Comparison of ENCODE assay signal across 23 mouse cellular contexts in genomic region chr10:92296837-92297236, GRCm38 (mm10).
DNase-seq lines count a peak whose midpoint lies in the region; ATAC-seq and TF ChIP-seq lines count a peak whose summit lies in the region.
"Had no signal": no experiment of that assay in that cellular context is flagged by ENCODE, and none has a peak within 500 bp of the region (broad histone marks: within the 10 kb centered on the region; RNA-seq: fewer than 3 reads in every experiment).

No protein-coding gene starts in this region.

- H3K9ac ChIP-seq in forebrain, postnatal 0 days, result no peak overlapping the region
- H3K9ac ChIP-seq in forebrain, embryonic 16.5 days (replicated peaks; ENCODE audit: low read depth, low read length), result no peak overlapping the region
- no peak overlapping the region for H3K9ac ChIP-seq in midbrain, embryonic 15.5 days
- H3K9ac ChIP-seq: embryonic facial prominence, embryonic 13.5 days; heart, embryonic 13.5 days; liver, embryonic 12.5 days; lung, embryonic 14.5 days had no signal

- peaks cover 18% of the 10 kb centered on the region for H3K4me1 ChIP-seq in forebrain, embryonic 10.5 days
- no peaks in the 10 kb centered on the region; the same call in 1 of the 2 replicates for H3K4me1 ChIP-seq in forebrain, postnatal 0 days (ENCODE audit: insufficient read depth)
- peaks cover 11% of the 10 kb centered on the region for H3K4me1 ChIP-seq in forebrain, embryonic 16.5 days (replicated peaks; ENCODE audit: control insufficient read depth, insufficient read depth, low read length)
- H3K4me1 ChIP-seq in midbrain, embryonic 15.5 days, result peaks cover 11% of the 10 kb centered on the region
- H3K4me1 ChIP-seq: embryonic facial prominence, embryonic 13.5 days; heart, embryonic 13.5 days; liver, embryonic 12.5 days had no signal

- ATAC-seq in forebrain, postnatal 0 days, result no peak
- no peak for ATAC-seq in forebrain, embryonic 16.5 days
- ATAC-seq in midbrain, embryonic 15.5 days (replicated peaks), result no peak
- ATAC-seq: CD4-positive, CD25-positive, alpha-beta regulatory T cell, adult 4 months; intestine, embryonic 16.5 days; liver, embryonic 12.5 days had no signal

- 63% methylated on average over 4 of the region's 4 CpGs for WGBS in forebrain, embryonic 10.5 days
- WGBS in forebrain, postnatal 0 days, result 35% methylated on average over 4 of the region's 4 CpGs
- WGBS in forebrain, embryonic 16.5 days, result 26% methylated on average over 4 of the region's 4 CpGs
- 55% methylated on average over 4 of the region's 4 CpGs for WGBS in midbrain, embryonic 15.5 days

- no peak overlapping the region for H3K4me3 ChIP-seq in forebrain, embryonic 10.5 days
- H3K4me3 ChIP-seq in forebrain, postnatal 0 days (ENCODE audit: low read depth, low read length), result no peak overlapping the region
- no peak overlapping the region; the same call in 1 of the 2 replicates for H3K4me3 ChIP-seq in forebrain, embryonic 16.5 days (replicated peaks; ENCODE audit: low read length)
- no peak overlapping the region for H3K4me3 ChIP-seq in midbrain, embryonic 15.5 days
- H3K4me3 ChIP-seq: embryonic facial prominence, embryonic 13.5 days; heart, embryonic 13.5 days; layer of hippocampus, adult 2 months; left cerebral cortex, adult 2 months; liver, embryonic 12.5 days; myocyte had no signal

- H3K4me2 ChIP-seq in forebrain, postnatal 0 days (ENCODE audit: low read depth), result no peak overlapping the region; the same call in 1 of the 2 replicates
- peak overlapping the region; percentile 38 for H3K4me2 ChIP-seq in forebrain, embryonic 16.5 days (ENCODE audit: low read length)
- peak overlapping the region; percentile 18; the same call in 1 of the 2 replicates for H3K4me2 ChIP-seq in midbrain, embryonic 15.5 days
- H3K4me2 ChIP-seq: embryonic facial prominence, embryonic 13.5 days; heart, embryonic 13.5 days; liver, embryonic 12.5 days; lung, embryonic 14.5 days had no signal

- no peak for DNase-seq in forebrain, embryonic 10.5 days (ENCODE audit: extremely low spot score, low spot score)
- no peak for DNase-seq in forebrain, postnatal 0 days
- DNase-seq in R1 (ENCODE audit: low read depth, low spot score), result peak; percentile 18
- DNase-seq in urinary bladder, postnatal 10 days (ENCODE audit: low spot score), result no peak
- no peak for DNase-seq in adrenal gland, adult 18-20 months (ENCODE audit: low spot score in 2 of 2)
- DNase-seq in cerebellum, adult 9-10 months, result no peak
- DNase-seq: adrenal gland, adult 8-10 months; cerebellum, adult 18-20 months; heart, postnatal 36 days; lung, embryonic 14.5 days; right cerebral cortex, postnatal 25 days had no signal

- no peaks in the 10 kb centered on the region for H3K9me3 ChIP-seq in forebrain, embryonic 10.5 days
- no peaks in the 10 kb centered on the region for H3K9me3 ChIP-seq in forebrain, postnatal 0 days (ENCODE audit: low read length)
- no peaks in the 10 kb centered on the region; the same call in 1 of the 2 replicates for H3K9me3 ChIP-seq in forebrain, embryonic 16.5 days (ENCODE audit: control insufficient read depth, low read length)
- no peaks in the 10 kb centered on the region for H3K9me3 ChIP-seq in midbrain, embryonic 15.5 days
- H3K9me3 ChIP-seq: embryonic facial prominence, embryonic 13.5 days; heart, embryonic 13.5 days; liver, embryonic 12.5 days had no signal

- no peaks in the 10 kb centered on the region for H3K27me3 ChIP-seq in forebrain, embryonic 10.5 days (ENCODE audit: poor library complexity, severe bottlenecking)
- no peaks in the 10 kb centered on the region for H3K27me3 ChIP-seq in forebrain, postnatal 0 days (ENCODE audit: insufficient read depth, low read length)
- H3K27me3 ChIP-seq in forebrain, embryonic 16.5 days (replicated peaks; ENCODE audit: control insufficient read depth, insufficient read depth, low read length), result 0 out of 2 replicates have a peak, but pooled peaks cover 4% of the 10 kb centered on the region
- H3K27me3 ChIP-seq in midbrain, embryonic 15.5 days (replicated peaks), result no peaks in the 10 kb centered on the region
- H3K27me3 ChIP-seq: embryonic facial prominence, embryonic 13.5 days; heart, embryonic 13.5 days; liver, embryonic 12.5 days had no signal

- H3K36me3 ChIP-seq in forebrain, embryonic 10.5 days (replicated peaks), result no peaks in the 10 kb centered on the region
- H3K36me3 ChIP-seq in forebrain, postnatal 0 days (ENCODE audit: insufficient read depth), result no peaks in the 10 kb centered on the region
- no peaks in the 10 kb centered on the region for H3K36me3 ChIP-seq in forebrain, embryonic 16.5 days (ENCODE audit: control insufficient read depth, insufficient read depth)
- no peaks in the 10 kb centered on the region for H3K36me3 ChIP-seq in midbrain, embryonic 15.5 days (replicated peaks)
- H3K36me3 ChIP-seq: embryonic facial prominence, embryonic 13.5 days; G1E; heart, embryonic 13.5 days; liver, embryonic 12.5 days had no signal

- H3K27ac ChIP-seq in forebrain, embryonic 10.5 days, result peak overlapping the region; percentile 73; the same call in 1 of the 2 replicates
- no peak overlapping the region for H3K27ac ChIP-seq in forebrain, postnatal 0 days (ENCODE audit: low read depth, low read length)
- no peak overlapping the region for H3K27ac ChIP-seq in forebrain, embryonic 16.5 days (ENCODE audit: low read length)
- H3K27ac ChIP-seq in midbrain, embryonic 15.5 days, result peak overlapping the region; percentile 53; the same call in 1 of the 2 replicates
- H3K27ac ChIP-seq: embryonic facial prominence, embryonic 13.5 days; heart, embryonic 13.5 days; kidney, postnatal 0 days; layer of hippocampus, adult 2 months; left cerebral cortex, adult 2 months; liver, embryonic 12.5 days had no signal

- no peak for TF ChIP-seq CTCF in forebrain, postnatal 0 days (IDR thresholded peaks at IDR 0.05; ENCODE audit: low read depth)

Comparison
In these comparisons a context has a peak if more than half of its experiments do, and no peak if none do; other contexts are left out.
1. H3K27ac ChIP-seq: peak in forebrain, embryonic 10.5 days (single experiment) and midbrain, embryonic 15.5 days (single experiment); none in forebrain, postnatal 0 days (single experiment) and forebrain, embryonic 16.5 days (single experiment).